Comparison of ENCODE assay signal across 19 mouse cellular contexts in the genomic region with DNA sequence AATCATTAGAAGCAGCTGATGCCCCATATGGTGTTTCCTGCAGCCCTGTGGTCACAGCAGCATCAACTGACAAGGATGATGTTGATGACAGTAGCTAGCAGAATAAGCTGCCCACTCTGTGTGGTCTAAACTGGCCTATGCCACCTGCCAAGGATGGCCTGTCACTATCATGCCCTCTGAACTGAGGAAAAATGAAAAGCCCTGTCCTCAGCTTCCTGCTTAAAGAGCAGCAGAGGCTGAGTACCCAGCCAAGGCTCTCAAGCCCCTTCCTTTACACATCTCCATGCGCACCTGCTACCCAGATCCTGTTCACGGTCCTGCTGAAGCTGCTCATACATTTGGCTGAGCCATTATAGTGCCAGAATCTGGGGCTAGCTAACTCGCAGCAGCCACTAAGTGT.
DNase-seq lines count a peak whose midpoint lies in the region; ATAC-seq and TF ChIP-seq lines count a peak whose summit lies in the region.
"Had no signal": no experiment of that assay in that cellular context is flagged by ENCODE, and none has a peak within 500 bp of the region (broad histone marks: within the 10 kb centered on the region; RNA-seq: fewer than 3 reads in every experiment).

No protein-coding gene starts in this region.

- H3K4me1 ChIP-seq in cerebellum, adult 2 months (ENCODE audit: control insufficient read depth, insufficient read depth, low read length), result peaks cover 15% of the 10 kb centered on the region
- peaks cover 74% of the 10 kb centered on the region for H3K4me1 ChIP-seq in liver, embryonic 15.5 days (replicated peaks)
- H3K4me1 ChIP-seq in liver, embryonic 11.5 days (replicated peaks; ENCODE audit: control insufficient read depth, insufficient read depth, low read length), result no peaks in the 10 kb centered on the region
- H3K4me1 ChIP-seq in hindbrain, embryonic 16.5 days (ENCODE audit: control insufficient read depth, insufficient read depth, low read depth, low read length), result peaks cover 20% of the 10 kb centered on the region
- no peaks in the 10 kb centered on the region for H3K4me1 ChIP-seq in midbrain, postnatal 0 days (ENCODE audit: insufficient read depth, low read length)

- no peaks in the 10 kb centered on the region for H3K27me3 ChIP-seq in cerebellum, adult 2 months (ENCODE audit: control insufficient read depth, insufficient read depth, low read length)
- no peaks in the 10 kb centered on the region for H3K27me3 ChIP-seq in liver, embryonic 15.5 days
- H3K27me3 ChIP-seq in liver, embryonic 11.5 days (replicated peaks; ENCODE audit: control insufficient read depth, insufficient read depth, low read length), result no peaks in the 10 kb centered on the region
- H3K27me3 ChIP-seq in hindbrain, embryonic 16.5 days (replicated peaks; ENCODE audit: control insufficient read depth, insufficient read depth, low read length), result no peaks in the 10 kb centered on the region; the same call in 1 of the 2 replicates
- H3K27me3 ChIP-seq in midbrain, postnatal 0 days (ENCODE audit: insufficient read depth, low read length), result no peaks in the 10 kb centered on the region
- H3K27me3 ChIP-seq: neural tube, embryonic 12.5 days; Patski had no signal

- no peaks in the 10 kb centered on the region for H3K9me3 ChIP-seq in liver, embryonic 15.5 days (replicated peaks)
- H3K9me3 ChIP-seq in liver, embryonic 11.5 days (ENCODE audit: control insufficient read depth, low read length), result no peaks in the 10 kb centered on the region
- H3K9me3 ChIP-seq in hindbrain, embryonic 16.5 days (ENCODE audit: control insufficient read depth, low read length), result no peaks in the 10 kb centered on the region
- no peaks in the 10 kb centered on the region for H3K9me3 ChIP-seq in midbrain, postnatal 0 days (ENCODE audit: low read length)
- H3K9me3 ChIP-seq: forebrain, embryonic 13.5 days; neural tube, embryonic 12.5 days had no signal

- WGBS in cerebellum, adult 2 months, result 73% methylated on average over 3 of the region's 3 CpGs
- WGBS in liver, embryonic 15.5 days (ENCODE audit: insufficient replicate concordance), result 81% methylated on average over 3 of the region's 3 CpGs
- whole genome bisulfite sequencing in liver, embryonic 11.5 days, result 85% methylated on average over 3 of the region's 3 CpGs
- WGBS in hindbrain, embryonic 16.5 days, result 50% methylated on average over 3 of the region's 3 CpGs
- 52% methylated on average over 3 of the region's 3 CpGs for WGBS in midbrain, postnatal 0 days

- H3K4me3 ChIP-seq in cerebellum, adult 2 months (replicated peaks; ENCODE audit: insufficient read depth, low read depth, low read length), result no peak overlapping the region
- no peak overlapping the region for H3K4me3 ChIP-seq in liver, embryonic 15.5 days (replicated peaks)
- no peak overlapping the region for H3K4me3 ChIP-seq in liver, embryonic 11.5 days (ENCODE audit: low read depth, low read length)
- no peak overlapping the region for H3K4me3 ChIP-seq in hindbrain, embryonic 16.5 days (ENCODE audit: low read length)
- H3K4me3 ChIP-seq in midbrain, postnatal 0 days (ENCODE audit: low read depth, low read length), result no peak overlapping the region
- H3K4me3 ChIP-seq: forebrain, embryonic 13.5 days; neural tube, embryonic 12.5 days had no signal

- peak; percentile 49 to 53 for DNase-seq in cerebellum, postnatal 14 days
- DNase-seq in cerebellum, adult 2 months, result no peak
- no peak for DNase-seq in liver, embryonic 11.5 days (ENCODE audit: low spot score)
- peak; percentile 76 for DNase-seq in midbrain, postnatal 0 days (ENCODE audit: low spot score)
- DNase-seq in c-Kit-positive CD71-positive TER-119-positive erythroid progenitor cells, embryonic 14.5 days (ENCODE audit: low spot score), result no peak
- DNase-seq in layer of hippocampus, adult 9-10 months (ENCODE audit: low spot score), result no peak
- DNase-seq: adrenal gland, postnatal 14 days; cerebellum, adult 8-10 months; gastrocnemius, postnatal 25 days; kidney, adult 11 months; lung, embryonic 14.5 days; lung, postnatal 4 days had no signal

- no peak for TF ChIP-seq POLR2A in cerebellum, adult 2 months (IDR thresholded peaks at IDR 0.05; ENCODE audit: borderline replicate concordance, insufficient read depth, low read length)

- H3K9ac ChIP-seq in liver, embryonic 15.5 days, result no peak overlapping the region
- no peak overlapping the region for H3K9ac ChIP-seq in liver, embryonic 11.5 days (ENCODE audit: low read depth, low read length)
- no peak overlapping the region for H3K9ac ChIP-seq in hindbrain, embryonic 16.5 days (ENCODE audit: low read depth, low read length)
- no peak overlapping the region for H3K9ac ChIP-seq in midbrain, postnatal 0 days (replicated peaks; ENCODE audit: low read length, poor library complexity, severe bottlenecking)
- H3K9ac ChIP-seq: forebrain, embryonic 13.5 days; lung, embryonic 14.5 days; neural tube, embryonic 12.5 days had no signal

- H3K4me2 ChIP-seq in liver, embryonic 15.5 days, result no peak overlapping the region
- H3K4me2 ChIP-seq in liver, embryonic 11.5 days, result no peak overlapping the region
- H3K4me2 ChIP-seq in hindbrain, embryonic 16.5 days (ENCODE audit: low read length), result no peak overlapping the region
- H3K4me2 ChIP-seq in midbrain, postnatal 0 days (ENCODE audit: low read depth, low read length, poor library complexity, severe bottlenecking), result no peak overlapping the region
- H3K4me2 ChIP-seq: forebrain, embryonic 13.5 days; lung, embryonic 14.5 days; neural tube, embryonic 12.5 days had no signal

- H3K27ac ChIP-seq in cerebellum, adult 2 months (ENCODE audit: insufficient read depth, low read length), result no peak overlapping the region
- H3K27ac ChIP-seq in liver, embryonic 15.5 days (replicated peaks), result 0 out of 2 replicates have a peak overlapping the region, but pooled peaks have one; percentile 16
- H3K27ac ChIP-seq in liver, embryonic 11.5 days (ENCODE audit: low read depth, low read length), result no peak overlapping the region
- H3K27ac ChIP-seq in hindbrain, embryonic 16.5 days (ENCODE audit: low read depth, low read length), result peak overlapping the region; percentile 4; the same call in 1 of the 2 replicates
- H3K27ac ChIP-seq in midbrain, postnatal 0 days (ENCODE audit: low read depth, low read length), result no peak overlapping the region
- H3K27ac ChIP-seq: forebrain, embryonic 13.5 days; kidney, postnatal 0 days; neural tube, embryonic 12.5 days had no signal

- TF ChIP-seq CTCF in cerebellum, adult 2 months (IDR thresholded peaks at IDR 0.05; ENCODE audit: borderline replicate concordance, insufficient read depth, low read depth, low read length), result no peak
- TF ChIP-seq CTCF in midbrain, postnatal 0 days (IDR thresholded peaks at IDR 0.05), result no peak

- no peak for ATAC-seq in liver, embryonic 15.5 days (ENCODE audit: insufficient read depth)
- no peak for ATAC-seq in liver, embryonic 11.5 days (replicated peaks; ENCODE audit: low FRiP score)
- ATAC-seq in hindbrain, embryonic 16.5 days, result peak; percentile 60
- 0 out of 2 replicates have a peak, but pooled peaks have one; percentile 36 for ATAC-seq in midbrain, postnatal 0 days (ENCODE audit: low FRiP score)
- ATAC-seq: CD4-positive, CD25-positive, alpha-beta regulatory T cell, adult 4 months; forebrain, embryonic 13.5 days; Patski had no signal

- H3K36me3 ChIP-seq in liver, embryonic 15.5 days (replicated peaks), result no peaks in the 10 kb centered on the region
- H3K36me3 ChIP-seq in liver, embryonic 11.5 days (ENCODE audit: control insufficient read depth, insufficient read depth, low read length), result no peaks in the 10 kb centered on the region
- no peaks in the 10 kb centered on the region for H3K36me3 ChIP-seq in hindbrain, embryonic 16.5 days (ENCODE audit: control insufficient read depth, insufficient read depth, low read length)
- no peaks in the 10 kb centered on the region for H3K36me3 ChIP-seq in midbrain, postnatal 0 days (ENCODE audit: insufficient read depth, low read length)
- H3K36me3 ChIP-seq: neural tube, embryonic 12.5 days had no signal

Comparison
In these comparisons a context has a peak if more than half of its experiments do, and no peak if none do; other contexts are left out.
1. DNase-seq: peak in cerebellum, postnatal 14 days (2 of 2) and midbrain, postnatal 0 days (single experiment); none in cerebellum, adult 2 months (0 of 2), liver, embryonic 11.5 days (single experiment), c-Kit-positive CD71-positive TER-119-positive erythroid progenitor cells, embryonic 14.5 days (single experiment) and layer of hippocampus, adult 9-10 months (single experiment).
2. H3K27ac ChIP-seq: peak in liver, embryonic 15.5 days (single experiment) and hindbrain, embryonic 16.5 days (single experiment); none in cerebellum, adult 2 months (single experiment), liver, embryonic 11.5 days (single experiment) and midbrain, postnatal 0 days (single experiment).
3. ATAC-seq: peak in hindbrain, embryonic 16.5 days (single experiment) and midbrain, postnatal 0 days (single experiment); none in liver, embryonic 15.5 days (single experiment) and liver, embryonic 11.5 days (single experiment).